Mouse (Mus musculus) left cerebral cortex, adult 18-20 months (tissue): ENCODE data around the gene Wwox. TPM values are rescaled to one million over a fixed set of nuclear protein-coding genes. Genes with fewer than 3 reads are reported as not detected.
A peak's percentile ranks its signal among the peaks of the same experiment; 100 is the strongest.

Experiments used
- DNase-seq, 2 experiments: peaks; one replicate each; pipeline ENCODE4 v3.0.0; 2021 to 2022; ENCODE audit warnings: low spot score in 2 of 2, mixed read lengths in 1 of 2
- total RNA-seq, 2 experiments: library from RNA; stranded (reverse); gene quantifications; 2 replicates each; pipeline ENCODE4 v1.2.3; 2021

Gene Wwox
- total RNA-seq, 2 experiments from 2014 or later, result 17.9 to 18.2 TPM

DNA sequence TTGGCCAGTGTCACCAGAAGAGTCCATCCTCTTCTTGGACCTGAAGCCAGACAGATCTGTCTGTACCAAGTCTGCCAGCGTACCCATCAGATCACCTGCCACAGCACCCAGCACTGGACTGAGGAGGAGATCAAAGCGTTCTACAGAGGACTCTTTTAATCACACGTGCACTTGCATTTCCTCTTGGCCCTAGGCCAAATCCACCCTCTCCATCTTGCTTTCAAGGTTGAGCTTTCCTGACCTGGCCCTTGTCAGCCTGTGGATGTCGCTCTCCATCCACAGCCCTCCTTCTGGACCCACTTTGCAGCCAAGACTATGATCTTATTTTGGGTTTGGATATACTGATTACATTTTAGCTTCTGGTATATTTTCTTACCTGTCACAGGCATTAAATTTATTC, 218.3 kb downstream of the Wwox start:
- DNase-seq, result no peak

DNA sequence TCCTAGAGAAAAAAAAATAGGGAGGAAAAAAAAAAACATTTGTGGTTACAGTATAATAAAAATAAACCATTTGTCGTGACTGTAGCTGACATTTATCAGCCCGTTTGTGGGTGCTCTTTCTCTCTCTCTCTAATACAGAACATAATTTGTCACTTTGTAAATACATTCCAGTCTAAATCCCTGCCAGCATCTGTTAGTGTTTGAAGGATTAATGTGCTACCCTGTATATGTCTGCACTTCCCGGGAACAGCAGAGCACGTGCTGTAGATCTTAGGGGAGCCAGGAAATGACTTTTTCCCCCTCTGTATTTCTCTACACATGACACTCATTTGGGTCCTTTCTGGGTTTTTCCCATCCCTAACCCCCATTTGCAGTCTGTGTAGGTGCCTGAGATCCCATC, 219.0 kb downstream of the Wwox start:
- no peak for DNase-seq

DNA sequence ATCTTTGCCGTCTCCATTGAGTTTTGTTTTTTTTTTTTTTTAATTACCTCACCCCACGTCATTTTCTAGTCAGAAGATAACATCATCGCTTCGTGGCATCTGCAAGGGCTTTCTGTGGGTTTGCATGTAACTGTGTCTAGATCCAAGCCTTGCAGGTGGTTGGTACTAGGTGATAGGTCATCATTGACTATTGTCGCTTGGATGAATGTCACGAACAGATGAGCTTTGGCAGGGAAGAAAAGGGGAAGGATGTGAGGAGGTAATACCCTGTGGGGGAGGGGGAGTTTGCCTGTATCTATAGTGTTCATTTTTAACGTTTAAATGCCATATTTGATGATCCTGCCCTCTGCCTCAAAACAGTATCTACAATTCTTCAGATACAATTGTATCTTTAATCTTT, 223.6 kb downstream of the Wwox start:
- DNase-seq, result no peak

DNA sequence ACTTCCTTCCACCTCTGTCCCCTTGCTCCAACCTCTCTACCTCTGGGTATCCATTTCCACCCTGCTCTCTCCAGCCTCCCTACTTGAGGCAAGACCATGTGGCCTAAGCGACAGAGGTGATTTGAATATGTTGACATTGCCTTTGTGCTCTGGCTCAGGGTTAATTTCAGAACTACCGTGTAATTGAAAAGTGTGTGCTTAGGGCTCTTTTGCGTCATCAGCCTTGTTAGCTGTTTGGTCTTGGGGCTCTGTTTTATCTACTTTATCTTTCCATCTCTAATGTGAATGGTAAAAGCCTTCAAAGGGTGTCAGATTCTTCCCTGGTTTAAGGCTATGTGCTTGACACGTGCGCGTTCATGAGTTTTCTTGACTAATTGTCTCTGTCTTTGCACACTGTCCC, 226.1 kb downstream of the Wwox start:
- DNase-seq, result no peak

DNA sequence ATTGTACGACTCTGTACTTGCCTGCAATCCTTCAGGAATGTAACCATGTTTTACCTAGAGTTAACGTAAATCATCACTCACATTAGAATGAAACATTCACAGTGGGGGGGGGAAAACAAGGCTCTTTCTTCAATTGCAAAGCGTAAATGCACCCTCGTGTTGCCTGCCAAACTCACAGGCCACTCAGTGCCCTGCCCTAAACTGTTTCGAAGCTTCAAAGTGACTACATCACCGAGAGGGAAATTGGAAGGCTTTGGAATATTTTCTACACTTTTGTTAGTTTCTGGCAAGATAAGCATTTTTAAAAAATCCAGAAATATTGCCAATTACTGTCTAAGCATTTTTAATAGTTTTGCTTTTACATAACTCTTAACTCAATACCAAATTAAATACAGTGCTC, 231.3 kb downstream of the Wwox start:
- no peak for DNase-seq

DNA sequence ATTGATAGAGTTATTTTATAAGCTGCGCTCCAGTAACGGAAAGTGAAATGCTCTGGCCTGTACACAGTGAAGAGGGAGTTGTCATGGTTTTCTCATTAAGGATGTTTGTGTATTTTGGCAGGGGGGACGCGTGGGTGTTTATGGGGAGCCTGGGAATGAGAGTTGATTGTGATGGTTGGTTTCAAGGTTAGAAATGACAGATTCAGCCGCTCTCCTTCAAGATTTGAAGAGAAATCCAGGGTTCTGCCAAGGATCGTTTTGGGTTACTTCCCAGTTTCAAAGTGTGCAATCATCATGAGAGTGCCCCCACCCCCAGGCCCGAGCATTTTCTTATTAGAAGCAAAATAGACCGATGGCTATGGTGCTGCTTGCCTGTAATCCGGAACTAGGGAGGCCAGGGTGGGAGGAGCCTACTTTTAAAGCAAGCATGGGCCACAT, 231.8 kb downstream of the Wwox start:
- no peak for DNase-seq

DNA sequence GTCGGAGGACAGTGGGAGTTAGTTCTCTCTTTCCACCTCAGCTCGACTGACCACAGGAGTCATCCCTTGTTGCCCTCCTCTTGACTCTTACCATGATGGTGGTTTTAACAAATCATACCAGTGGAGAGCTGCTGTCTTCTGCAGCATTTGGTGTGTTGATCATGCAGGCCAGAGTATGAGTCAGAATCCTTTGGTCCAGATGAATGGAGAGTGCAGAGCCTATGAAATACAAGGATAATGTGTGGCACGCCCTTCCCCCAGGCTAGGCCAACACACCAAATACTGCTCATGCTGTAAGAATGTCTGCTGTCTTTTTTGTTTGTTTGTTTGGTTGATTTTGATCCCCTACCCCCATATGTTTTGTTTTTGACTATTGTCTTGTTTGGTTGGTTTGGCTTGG, 234.0 kb downstream of the Wwox start:
- DNase-seq, result no peak

DNA sequence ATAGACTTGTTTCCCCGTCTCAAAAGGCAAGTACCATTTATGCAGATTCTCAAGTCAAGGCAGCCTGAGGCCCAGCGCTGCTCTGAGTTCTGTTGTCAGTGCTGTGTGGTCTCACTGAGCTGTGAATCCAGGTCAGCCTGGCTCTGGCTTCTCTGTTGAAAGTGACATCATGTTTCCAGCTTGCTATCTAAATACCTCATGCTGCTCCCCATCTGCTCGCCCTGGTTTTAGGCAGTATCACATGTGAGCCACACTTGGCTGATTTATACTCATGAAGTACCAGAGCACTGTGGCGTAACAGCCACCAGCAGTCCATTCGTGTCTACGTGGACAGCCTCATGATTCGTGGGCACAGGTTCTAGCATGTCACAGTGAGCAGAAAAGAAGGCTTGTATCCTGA, 235.7 kb downstream of the Wwox start:
- peak; percentile 29 to 44 for DNase-seq

DNA sequence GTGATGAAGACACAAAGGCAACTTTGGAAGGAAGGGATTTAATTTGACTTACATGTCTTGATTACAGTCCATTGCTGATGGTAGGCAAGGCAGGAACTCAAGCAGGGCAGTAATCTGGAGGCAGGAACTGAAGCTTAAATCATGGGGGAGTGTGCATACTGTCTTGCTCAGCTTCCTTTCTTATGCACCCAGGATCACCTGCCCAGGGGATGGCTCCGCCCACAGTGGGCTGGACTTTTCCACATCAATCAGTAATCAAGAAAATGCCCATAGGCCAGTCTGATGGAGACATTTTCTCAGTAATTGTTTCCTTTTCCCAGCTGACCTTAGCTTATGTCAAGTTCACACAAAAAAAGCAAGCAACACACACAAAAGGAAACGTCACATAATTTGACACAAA, 237.5 kb downstream of the Wwox start:
- no peak for DNase-seq

DNA sequence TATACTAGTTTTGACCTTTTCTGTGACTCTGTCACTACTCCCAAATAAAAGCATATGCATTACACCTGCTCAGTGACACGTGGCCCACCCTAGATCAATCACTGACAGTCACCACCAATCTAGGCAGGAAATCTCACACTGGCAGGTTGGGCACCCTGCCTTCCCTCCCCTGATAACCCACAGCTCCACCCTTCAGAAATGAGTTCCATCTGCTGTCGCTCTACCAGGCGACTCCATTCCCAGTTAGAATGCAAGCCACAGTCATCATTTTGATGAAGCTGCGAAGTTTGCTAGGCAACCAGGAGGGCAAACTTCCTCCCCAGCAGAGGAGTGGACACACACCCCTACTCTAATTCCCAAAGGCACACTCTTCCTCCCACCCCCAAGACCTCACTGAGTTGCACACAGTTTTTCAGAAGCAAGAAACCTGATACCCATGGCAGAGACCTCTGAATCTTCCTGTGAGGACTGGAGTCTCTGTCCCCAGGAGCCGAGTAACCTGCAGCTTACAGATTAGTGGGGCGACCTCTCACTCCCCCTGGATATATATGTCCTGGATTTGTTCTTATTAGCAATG, 238.2 kb downstream of the Wwox start:
- no peak for DNase-seq

DNA sequence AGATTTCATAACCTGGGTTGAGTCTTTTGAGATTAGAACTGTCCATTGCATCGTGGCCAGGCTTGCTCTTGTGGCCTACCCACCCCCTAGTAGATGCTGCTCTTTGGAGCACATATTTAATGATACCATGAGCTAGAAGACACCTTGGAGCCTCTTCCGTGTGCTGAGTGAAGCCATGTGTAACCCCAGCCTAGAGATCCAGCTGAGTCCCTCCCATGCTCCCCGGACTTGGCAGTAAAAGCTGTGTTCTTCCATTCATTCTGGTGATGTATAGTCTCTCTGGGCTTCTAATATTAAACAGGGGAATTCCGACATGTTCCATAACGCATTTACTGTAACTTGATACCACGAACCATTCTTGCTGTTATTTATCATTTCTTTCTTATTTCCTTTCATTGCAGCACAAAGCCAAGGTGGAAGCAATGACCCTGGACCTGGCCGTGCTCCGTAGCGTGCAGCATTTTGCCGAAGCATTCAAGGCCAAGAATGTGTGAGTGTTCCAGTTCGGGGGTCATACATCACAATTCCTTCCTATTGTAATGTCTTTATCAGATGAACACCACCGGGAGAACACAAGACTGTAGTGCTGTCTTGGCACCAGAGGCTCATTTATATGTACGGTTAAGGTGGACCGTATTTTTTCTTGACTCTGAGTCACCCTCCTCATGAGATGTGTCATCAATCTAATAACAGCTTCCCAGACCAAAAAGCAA, 240.1 kb downstream of the Wwox start:
- DNase-seq, result no peak

DNA sequence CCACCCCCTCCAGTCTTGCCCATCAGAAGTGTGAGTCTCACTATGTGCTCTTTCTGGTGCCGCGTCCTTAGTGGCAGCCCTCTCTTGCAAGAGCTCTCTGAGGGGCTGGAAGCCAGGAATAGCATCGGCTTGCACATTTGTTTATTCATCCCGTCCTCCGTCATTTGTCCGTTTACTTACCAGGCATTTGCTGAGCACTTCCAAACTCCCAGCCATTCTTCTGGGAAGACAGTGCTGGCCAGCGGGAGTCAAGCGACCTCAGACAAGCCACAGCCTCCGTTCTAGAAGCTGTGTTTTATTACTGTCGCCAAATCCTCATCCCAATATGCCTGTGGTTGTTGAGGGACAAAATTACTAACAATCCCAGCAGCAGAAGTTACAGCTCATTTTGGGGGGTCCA, 241.7 kb downstream of the Wwox start:
- no peak for DNase-seq

DNA sequence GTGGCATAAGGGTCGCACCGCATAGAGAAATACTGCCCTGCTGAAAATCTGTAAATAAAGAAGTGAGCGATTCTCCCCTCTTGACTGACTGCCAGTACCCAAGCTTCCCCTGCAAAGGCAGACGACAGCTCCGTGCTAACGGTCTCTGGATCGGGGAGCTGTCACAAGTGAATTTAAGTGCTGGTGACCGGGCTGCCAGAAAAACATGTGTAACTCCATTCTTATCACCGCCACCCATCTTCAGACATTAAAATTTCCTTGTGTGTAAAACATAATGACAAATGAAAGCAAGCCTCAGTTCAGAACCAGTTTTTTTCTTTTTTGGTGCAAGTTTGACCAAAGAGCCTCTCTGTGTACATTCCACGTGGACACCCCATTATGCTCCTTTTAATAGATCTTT, 242.7 kb downstream of the Wwox start:
- no peak for DNase-seq

DNA sequence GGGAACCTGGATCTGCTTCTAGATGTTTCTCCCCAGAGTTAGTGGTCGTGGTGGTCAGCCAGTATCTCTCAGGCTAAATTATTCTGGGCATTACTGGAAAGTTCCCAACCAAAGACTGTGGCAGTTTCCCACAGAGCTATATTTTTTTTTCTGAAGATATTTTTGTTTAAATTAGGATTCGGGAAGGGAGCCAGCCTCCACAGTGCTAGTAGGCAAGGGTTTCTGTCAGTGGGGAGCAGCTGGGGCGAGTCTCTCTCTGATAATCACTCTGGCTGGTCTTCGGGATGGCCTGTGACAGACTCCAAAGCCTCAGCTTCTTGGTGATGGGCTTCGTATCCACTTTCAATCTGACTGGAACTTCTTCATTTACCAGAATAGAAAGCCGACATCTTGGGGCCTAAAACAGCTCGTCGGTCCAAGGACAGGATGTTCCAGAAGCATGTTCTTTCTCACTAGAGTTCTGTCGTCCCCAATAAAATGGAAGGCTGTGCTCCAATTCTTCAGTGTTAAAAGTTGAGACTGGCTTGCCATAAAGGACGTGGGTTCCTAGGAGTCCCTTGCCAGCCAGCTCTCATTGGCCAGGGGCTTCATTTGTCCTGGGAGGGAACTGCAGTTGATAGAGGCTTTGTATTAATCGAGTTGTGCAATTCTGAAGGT, 244.7 kb downstream of the Wwox start:
- DNase-seq, result peak in 1 of 2 experiments; percentile 30

DNA sequence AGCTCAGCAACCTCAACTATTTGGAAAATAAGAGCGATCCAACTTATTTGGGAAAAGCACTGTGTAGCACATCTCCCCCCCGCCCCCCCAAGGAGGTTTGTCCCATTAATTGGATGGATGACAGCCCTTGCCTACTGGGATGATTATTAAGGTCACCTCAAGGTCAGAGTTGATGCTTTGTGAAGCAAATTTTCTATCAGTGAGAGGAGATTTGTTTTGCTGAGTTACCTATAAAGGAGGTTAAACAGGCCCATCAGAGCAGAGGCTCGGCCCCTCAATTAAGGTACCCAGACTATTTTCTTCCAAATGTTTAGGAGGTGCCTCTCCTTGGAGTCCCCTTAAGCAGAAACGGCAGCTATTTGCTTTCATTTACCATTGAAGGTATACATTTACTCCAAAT, 247.0 kb downstream of the Wwox start:
- DNase-seq, result no peak

DNA sequence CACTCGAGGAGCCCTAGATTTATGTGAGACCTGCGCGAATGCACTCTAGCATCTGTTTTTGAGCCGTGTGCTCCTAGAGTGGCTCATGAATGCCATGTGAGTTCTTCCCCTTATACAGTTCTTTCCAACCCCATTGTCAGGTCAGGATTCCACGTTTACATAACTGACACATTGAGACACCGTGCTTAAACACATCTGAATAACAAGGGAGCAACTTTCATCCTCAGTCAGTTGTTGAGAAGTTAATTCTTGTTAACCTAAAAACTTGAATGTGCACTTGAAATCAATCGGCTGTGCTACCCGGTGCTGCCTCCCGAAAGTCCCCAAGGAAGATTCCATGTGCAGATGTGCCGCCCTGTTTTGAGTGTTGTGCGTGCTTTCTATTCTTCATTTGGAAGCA, 249.3 kb downstream of the Wwox start:
- no peak for DNase-seq

DNA sequence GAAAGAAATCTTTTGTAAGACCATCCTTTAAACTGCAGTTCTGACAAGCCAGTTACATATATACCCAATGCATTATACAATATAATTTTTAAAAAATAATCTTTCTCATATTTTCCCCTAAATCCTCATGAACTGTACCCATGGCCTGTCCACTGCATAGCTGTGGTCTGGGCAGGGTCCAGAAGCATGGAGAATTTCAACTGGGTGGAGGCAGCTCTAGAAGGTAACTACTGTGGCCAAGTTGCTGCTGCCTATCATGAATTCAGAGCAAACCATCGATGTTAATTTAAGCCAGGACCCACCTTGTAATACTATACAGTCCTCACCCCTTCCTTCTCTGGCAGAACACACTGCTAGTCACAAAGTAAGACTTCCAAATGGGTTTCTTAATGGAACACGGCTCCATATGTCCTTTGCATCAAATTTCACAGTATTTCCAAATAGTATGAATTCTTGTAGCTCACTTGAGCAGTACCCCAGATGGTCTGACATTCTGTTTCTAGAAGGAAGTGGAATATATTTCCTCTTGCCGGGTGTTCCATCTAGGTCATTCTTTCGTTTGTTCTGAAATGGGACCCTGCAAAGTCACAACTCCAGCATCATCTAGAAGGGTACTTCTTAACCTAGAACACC, 255.2 kb downstream of the Wwox start:
- no peak for DNase-seq

DNA sequence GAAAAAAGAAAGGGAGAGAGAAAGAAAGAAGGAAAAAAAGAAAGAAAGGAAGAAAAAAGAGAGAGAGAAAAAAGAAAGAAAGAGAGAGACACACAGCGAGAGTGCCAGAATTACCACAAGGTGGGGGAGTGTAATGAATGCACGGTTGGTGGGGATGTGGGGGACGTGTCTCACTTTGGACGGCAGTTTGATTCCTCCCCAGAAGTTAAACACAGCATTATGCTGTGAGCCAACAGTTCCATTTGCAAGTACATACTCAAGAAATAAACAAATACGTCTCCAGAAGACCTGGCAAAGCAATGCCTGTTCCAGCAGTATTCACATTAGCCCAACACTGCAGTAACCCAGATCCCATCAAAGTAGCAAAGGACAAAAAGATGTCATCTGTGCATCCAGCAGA, 264.1 kb downstream of the Wwox start:
- no peak for DNase-seq

DNA sequence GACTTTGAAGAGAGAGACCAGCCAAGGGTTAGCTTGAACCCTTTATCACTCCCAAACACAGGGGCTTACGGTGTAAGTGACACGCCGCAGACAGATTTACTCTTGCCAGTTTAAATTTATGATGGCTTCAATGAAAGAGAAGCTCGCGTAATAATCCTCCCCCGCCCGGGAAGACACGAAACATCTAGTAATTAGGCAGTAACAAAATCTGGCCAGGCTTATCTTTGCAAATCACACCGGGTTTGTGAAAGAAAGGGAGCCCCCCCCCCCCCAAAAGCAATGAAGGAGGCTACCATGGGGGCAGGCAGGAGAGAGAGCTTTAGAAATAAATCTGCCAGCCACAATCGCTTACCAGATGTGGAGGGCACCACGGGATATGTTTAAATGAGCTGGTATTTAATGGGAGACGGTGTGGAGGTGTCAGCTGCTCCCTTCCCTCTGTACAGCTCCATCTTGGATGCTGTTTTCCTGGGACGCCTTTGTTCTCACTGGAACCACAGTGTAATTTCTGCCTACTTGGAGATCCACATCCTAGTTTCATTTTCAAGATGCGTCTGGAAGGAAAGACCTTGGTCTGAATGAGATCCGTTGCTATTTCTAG, 268.2 kb downstream of the Wwox start:
- DNase-seq, result no peak

DNA sequence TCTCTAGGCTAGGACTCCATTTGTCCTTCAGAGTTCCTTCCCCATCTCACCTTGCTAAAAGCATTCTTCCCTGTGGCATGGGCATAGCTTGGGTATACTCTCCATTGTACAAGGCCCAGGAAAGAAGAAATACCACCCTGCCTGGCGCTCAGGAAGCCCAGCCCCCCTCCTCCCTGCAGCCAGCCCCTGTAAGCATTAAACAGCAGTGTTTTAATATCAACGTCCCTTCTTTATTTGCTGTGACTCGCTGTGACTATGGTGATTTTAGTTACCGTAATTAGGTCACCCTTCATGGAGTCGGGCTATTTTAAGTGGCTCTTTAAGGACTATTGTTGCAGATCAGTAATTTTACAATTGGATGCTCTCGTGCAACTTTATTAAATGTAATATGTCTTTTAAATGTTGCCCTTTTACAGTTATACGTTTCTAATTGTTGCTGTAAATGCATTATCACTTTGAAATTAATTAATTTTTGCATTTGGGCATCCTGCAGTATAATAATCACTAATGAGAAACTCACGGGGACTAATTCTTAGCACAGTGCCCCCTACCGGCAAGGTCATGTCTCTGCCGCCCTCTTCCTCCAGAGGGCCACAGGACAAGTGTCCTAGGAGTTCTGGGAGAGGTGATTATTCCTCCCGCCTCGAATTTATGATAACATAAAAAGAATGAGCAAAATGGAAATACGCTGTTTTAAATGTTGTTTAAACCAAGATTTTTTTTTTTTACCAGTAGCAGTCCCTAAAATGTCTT, 276.0 kb downstream of the Wwox start:
- peak in 1 of 2 experiments; percentile 23 for DNase-seq
